Mouse (Mus musculus) cortical plate, adult 2 months (tissue): Measurements from ENCODE around the gene Kcna2.

Experiments
- CTCF ChIP-seq: fragments of 200-500 bp; IDR thresholded peaks from 2 replicates; pipeline ENCODE4 v1.5.1; 2011; ENCODE audit warnings: mild to moderate bottlenecking, control low read depth, low read length; ENCODE audit not compliant: insufficient read depth; ENCODE audit errors: extremely low read depth
- POLR2A ChIP-seq: fragments of 200-500 bp; IDR thresholded peaks from 2 replicates; pipeline ENCODE4 v1.6.1; 2011; ENCODE audit warnings: mild to moderate bottlenecking, low read length, control low read depth; ENCODE audit not compliant: insufficient read depth; ENCODE audit errors: extremely low read depth

DNA sequence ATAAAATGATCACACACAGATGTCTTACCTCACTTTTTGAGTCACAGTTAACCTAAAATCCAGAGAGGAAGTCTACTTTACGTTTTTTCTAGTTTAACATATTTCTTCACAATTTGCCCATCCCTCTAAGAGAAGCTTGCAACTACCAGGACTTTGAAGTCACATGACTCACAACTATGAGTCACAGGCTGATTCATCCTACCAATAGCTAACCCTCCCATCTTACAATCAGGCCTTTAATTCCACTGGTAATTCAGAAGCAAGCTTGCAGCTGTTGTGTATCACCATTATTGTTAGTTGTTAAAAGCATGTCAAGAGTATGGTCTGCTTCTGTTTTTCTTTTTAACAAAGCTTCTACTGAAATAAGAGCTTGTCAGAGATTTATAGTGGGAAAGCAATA, 38.2 kb upstream of the Kcna2 start:
- no peak for TF ChIP-seq POLR2A
- TF ChIP-seq CTCF, result no peak
